8 mouse cellular contexts compared by ENCODE assay signal in the genomic region with DNA sequence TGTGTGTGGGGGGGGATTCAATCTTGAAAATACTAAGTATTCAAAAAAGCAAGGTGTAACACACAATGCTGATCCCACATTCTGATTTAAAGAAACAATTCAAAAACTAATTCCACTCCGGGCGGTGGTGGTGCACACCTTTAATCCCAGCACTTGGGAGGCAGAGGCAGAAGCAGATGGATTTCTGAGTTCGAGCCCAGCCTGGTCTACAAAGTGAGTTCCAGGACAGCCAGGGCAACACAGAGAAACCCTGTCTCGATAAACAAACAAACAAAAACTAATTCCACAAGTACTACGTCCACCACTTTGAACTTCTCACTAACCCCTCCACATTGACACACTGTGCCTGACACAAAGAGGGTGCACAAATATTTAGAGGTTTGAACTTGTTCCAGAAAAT. TPM values are rescaled to one million over a fixed set of nuclear protein-coding genes. Genes with fewer than 3 reads are reported as not detected.
DNase-seq lines count a peak whose midpoint lies in the region; ATAC-seq and TF ChIP-seq lines count a peak whose summit lies in the region.

No protein-coding gene starts in this region.

- no peaks in the 10 kb centered on the region for H3K27me3 ChIP-seq in heart, embryonic 16.5 days (ENCODE audit: control insufficient read depth, insufficient read depth, low read length)
- no peaks in the 10 kb centered on the region for H3K27me3 ChIP-seq in neural tube, embryonic 12.5 days (replicated peaks)
- H3K27me3 ChIP-seq in lung, embryonic 16.5 days (ENCODE audit: control insufficient read depth, insufficient read depth, low read depth, low read length) = no peaks in the 10 kb centered on the region
- no peaks in the 10 kb centered on the region for H3K27me3 ChIP-seq in stomach, postnatal 0 days (ENCODE audit: control insufficient read depth, insufficient read depth, low read length)

- peak overlapping the region; percentile 9; the same call in 1 of the 2 replicates for H3K27ac ChIP-seq in heart, embryonic 16.5 days (ENCODE audit: low read length)
- no peak overlapping the region for H3K27ac ChIP-seq in neural tube, embryonic 12.5 days
- H3K27ac ChIP-seq in lung, embryonic 16.5 days (ENCODE audit: low read length) = peak overlapping the region; percentile 92
- H3K27ac ChIP-seq in stomach, postnatal 0 days (replicated peaks) = peak overlapping the region; percentile 95

- H3K4me2 ChIP-seq in heart, embryonic 16.5 days (ENCODE audit: low read depth, low read length) = no peak overlapping the region
- H3K4me2 ChIP-seq in neural tube, embryonic 12.5 days (replicated peaks) = peak overlapping the region; percentile 71
- peak overlapping the region; percentile 69 for H3K4me2 ChIP-seq in lung, embryonic 16.5 days (ENCODE audit: low read depth, low read length)
- no peak overlapping the region for H3K4me2 ChIP-seq in stomach, postnatal 0 days (replicated peaks; ENCODE audit: low read depth)

- TF ChIP-seq EP300 in stomach, postnatal 0 days (optimal IDR thresholded peaks at IDR 0.05) = no peak

- DNase-seq in heart, adult 18-20 months = no peak
- no peak for DNase-seq in neural tube, embryonic 10.5 days (ENCODE audit: extremely low spot score, low spot score)
- DNase-seq in stomach, postnatal 0 days (ENCODE audit: low spot score) = no peak
- DNase-seq in ovary, postnatal 10 days (ENCODE audit: low spot score) = no peak
- DNase-seq in cerebellum, postnatal 36 days = no peak

- no peak overlapping the region for H3K9ac ChIP-seq in heart, embryonic 16.5 days (ENCODE audit: low read length)
- no peak overlapping the region for H3K9ac ChIP-seq in neural tube, embryonic 12.5 days
- H3K9ac ChIP-seq in lung, embryonic 16.5 days (ENCODE audit: low read length) = no peak overlapping the region
- no peak overlapping the region for H3K9ac ChIP-seq in stomach, postnatal 0 days (ENCODE audit: low read length)

- ATAC-seq in heart, embryonic 16.5 days (replicated peaks; ENCODE audit: extremely low read depth, insufficient read depth, low FRiP score) = no peak
- no peak for ATAC-seq in neural tube, embryonic 12.5 days (ENCODE audit: low FRiP score, low read depth)
- ATAC-seq in lung, embryonic 16.5 days (ENCODE audit: low read depth) = no peak
- no peak for ATAC-seq in stomach, postnatal 0 days (ENCODE audit: low FRiP score, low TSS enrichment)

- no peak for TF ChIP-seq CTCF in stomach, postnatal 0 days (IDR thresholded peaks at IDR 0.05; ENCODE audit: low read depth)

- no peaks in the 10 kb centered on the region for H3K9me3 ChIP-seq in heart, embryonic 16.5 days (replicated peaks; ENCODE audit: control insufficient read depth, low read length)
- no peaks in the 10 kb centered on the region for H3K9me3 ChIP-seq in neural tube, embryonic 12.5 days
- H3K9me3 ChIP-seq in lung, embryonic 16.5 days (ENCODE audit: control insufficient read depth, low read length) = no peaks in the 10 kb centered on the region
- H3K9me3 ChIP-seq in stomach, postnatal 0 days (ENCODE audit: control insufficient read depth, low read length) = no peaks in the 10 kb centered on the region

- H3K4me3 ChIP-seq in heart, embryonic 16.5 days (ENCODE audit: low read length) = no peak overlapping the region
- H3K4me3 ChIP-seq in neural tube, embryonic 12.5 days = no peak overlapping the region
- H3K4me3 ChIP-seq in lung, embryonic 16.5 days (ENCODE audit: low read length) = no peak overlapping the region
- H3K4me3 ChIP-seq in stomach, postnatal 0 days (ENCODE audit: low read depth, low read length) = no peak overlapping the region

- WGBS in heart, embryonic 16.5 days = 86% methylated on average over 5 of the region's 5 CpGs
- WGBS in neural tube, embryonic 12.5 days = 91% methylated on average over 5 of the region's 5 CpGs
- 71% methylated on average over 5 of the region's 5 CpGs for WGBS in lung, embryonic 16.5 days
- WGBS in stomach, postnatal 0 days = 69% methylated on average over 5 of the region's 5 CpGs

- peaks cover 5% of the 10 kb centered on the region for H3K36me3 ChIP-seq in heart, embryonic 16.5 days (ENCODE audit: control insufficient read depth, insufficient read depth)
- peaks cover 12% of the 10 kb centered on the region for H3K36me3 ChIP-seq in neural tube, embryonic 12.5 days
- peaks cover 9% of the 10 kb centered on the region for H3K36me3 ChIP-seq in lung, embryonic 16.5 days (ENCODE audit: control insufficient read depth, insufficient read depth, low read length)
- no peaks in the 10 kb centered on the region for H3K36me3 ChIP-seq in stomach, postnatal 0 days (ENCODE audit: control insufficient read depth, insufficient read depth, low read length)

- peaks cover 24% of the 10 kb centered on the region for H3K4me1 ChIP-seq in heart, embryonic 16.5 days (ENCODE audit: control insufficient read depth, insufficient read depth, low read length)
- peaks cover 23% of the 10 kb centered on the region for H3K4me1 ChIP-seq in neural tube, embryonic 12.5 days
- peaks cover 29% of the 10 kb centered on the region for H3K4me1 ChIP-seq in lung, embryonic 16.5 days (replicated peaks; ENCODE audit: control insufficient read depth, insufficient read depth, low read length)
- 0 out of 2 replicates have a peak, but pooled peaks cover 3% of the 10 kb centered on the region for H3K4me1 ChIP-seq in stomach, postnatal 0 days (replicated peaks; ENCODE audit: control insufficient read depth, insufficient read depth)

RNA-seq across cellular contexts. Expression of gene Ube2h, which starts 4.7 kb away (rescaled TPM):
- polyA plus RNA-seq in heart, embryonic 16.5 days (2015; fragmentation: Nextera tagmentation; extraction: Ambion mirVana) = 43.3 and 45.9 TPM in 2 replicates
- total RNA-seq in heart, adult 18-20 months (2021) = 10 to 100 TPM; 56.8 to 63.6 TPM
- 64.7 and 69.9 TPM in 2 replicates for polyA plus RNA-seq in neural tube, embryonic 12.5 days (2016; fragmentation: Nextera tagmentation; extraction: Ambion mirVana)
- polyA plus RNA-seq in lung, embryonic 16.5 days (2015; fragmentation: Nextera tagmentation; extraction: Ambion mirVana) = 40.6 and 42.5 TPM in 2 replicates
- 25.2 and 28.8 TPM in 2 replicates for polyA plus RNA-seq in stomach, postnatal 0 days (2015; fragmentation: Nextera tagmentation; extraction: Ambion mirVana)

Comparison
In these comparisons a context has a peak if more than half of its experiments do, and no peak if none do; other contexts are left out.
1. H3K4me2 ChIP-seq: peak in neural tube, embryonic 12.5 days (single experiment) and lung, embryonic 16.5 days (single experiment); none in heart, embryonic 16.5 days (single experiment) and stomach, postnatal 0 days (single experiment).